Mouse (Mus musculus) erythroblast, embryonic 14.5 days (primary cell): ENCODE measurements around the gene Zswim7. TPM values are rescaled to one million over a fixed set of nuclear protein-coding genes. Genes with fewer than 3 reads are reported as not detected.

Source experiments
- H3K27me3 ChIP-seq: 2 replicates; pipeline ENCODE4 v1.6.1; 2012; ENCODE audit warnings: inconsistent platforms; ENCODE audit not compliant: control insufficient read depth
- H3K36me3 ChIP-seq: 2 replicates; pipeline ENCODE4 v1.6.1; 2012; ENCODE audit warnings: mild to moderate bottlenecking, inconsistent platforms; ENCODE audit not compliant: control insufficient read depth
- H3K4me1 ChIP-seq: 2 replicates; pipeline ENCODE4 v1.6.1; 2012; ENCODE audit warnings: inconsistent platforms; ENCODE audit not compliant: control insufficient read depth
- H3K4me3 ChIP-seq: replicated peaks from 2 replicates; pipeline ENCODE3; 2012; ENCODE audit warnings: moderate library complexity, mild to moderate bottlenecking, inconsistent platforms
- H3K9me3 ChIP-seq: 2 replicates; pipeline ENCODE4 v1.6.1; 2012; ENCODE audit warnings: low read length, inconsistent platforms, mixed read lengths; ENCODE audit not compliant: control insufficient read depth
- GATA1 ChIP-seq: IDR thresholded peaks from 2 replicates; pipeline ENCODE4 v1.6.1; 2012; ENCODE audit warnings: low read length, inconsistent platforms, mixed read lengths
- TAL1 ChIP-seq: IDR thresholded peaks from 3 replicates; pipeline ENCODE4 v1.6.1; 2012; ENCODE audit warnings: low read length, inconsistent platforms, mixed read lengths
- polyA plus RNA-seq: library from polyadenylated mRNA; stranded (reverse); fragments of >175 nt; gene quantifications from 2 replicates; pipeline ENCODE4 v1.2.3, GENCODE M21; 2012

Zswim7 gene
- polyA plus RNA-seq, 1 experiment = 0.18 TPM

GRCm38 (mm10) chr11:62266466-62267214, 14.5 kb downstream of the Zswim7 start:
- H3K27me3 ChIP-seq = no peaks in the 10 kb centered on the region
- H3K36me3 ChIP-seq = no peaks in the 10 kb centered on the region; the same call in none of the 2 replicates
- no peak for TF ChIP-seq TAL1
- no peak for TF ChIP-seq GATA1
- H3K4me1 ChIP-seq = no peaks in the 10 kb centered on the region
- no peaks in the 10 kb centered on the region for H3K9me3 ChIP-seq
- no peak overlapping the region for H3K4me3 ChIP-seq

DNA sequence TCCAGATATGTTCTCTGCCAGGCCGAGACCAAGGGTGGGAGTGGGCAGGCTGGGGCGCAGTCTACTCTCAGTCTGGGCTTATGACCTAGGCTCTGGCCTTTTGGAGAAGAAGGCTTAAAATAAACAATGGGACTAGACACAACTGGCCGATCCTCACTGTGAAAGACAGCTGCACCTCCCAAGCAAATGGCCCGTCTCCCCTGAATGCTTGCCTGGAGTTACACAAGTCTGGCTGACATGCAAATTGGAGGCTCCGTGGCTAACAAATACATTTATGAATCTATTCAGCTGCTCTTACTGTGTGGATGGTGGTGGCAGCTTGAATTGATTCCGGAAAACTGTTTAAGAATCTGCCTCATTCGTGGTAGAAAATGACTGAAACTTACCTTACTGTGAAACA, 15.5 kb downstream of the Zswim7 start:
- Histone ChIP-seq H3K4me1 (no peaks in the 10 kb centered on the region), H3K4me3 (no peak overlapping the region), H3K27me3 (peaks cover 5% of the 10 kb centered on the region), H3K36me3 (no peaks in the 10 kb centered on the region; the same call in none of the 2 replicates), H3K9me3 (no peaks in the 10 kb centered on the region)
- no peak for TF ChIP-seq GATA1
- TF ChIP-seq TAL1 = no peak

DNA sequence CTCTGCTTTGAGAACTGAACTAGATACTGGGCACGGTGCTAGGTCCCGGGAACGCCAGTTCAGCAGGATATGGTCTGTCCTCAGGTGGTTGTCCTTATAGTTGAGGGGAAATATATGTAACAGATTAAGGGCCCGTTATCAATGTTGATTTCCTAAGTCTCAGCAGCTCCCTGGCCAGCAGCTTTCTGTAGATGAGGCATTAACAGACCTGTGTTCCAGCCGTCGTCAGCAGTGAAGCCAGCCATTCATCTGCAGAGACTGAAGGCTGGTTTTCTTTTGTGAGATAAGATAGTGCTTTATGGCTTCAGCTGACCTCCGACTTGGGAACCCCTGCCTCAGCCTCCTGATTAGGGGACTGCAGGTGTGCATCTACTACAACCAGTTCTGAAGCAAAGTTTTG, 17.2 kb downstream of the Zswim7 start:
- H3K4me1 ChIP-seq = no peaks in the 10 kb centered on the region
- H3K9me3 ChIP-seq = no peaks in the 10 kb centered on the region
- H3K36me3 ChIP-seq = no peaks in the 10 kb centered on the region; the same call in none of the 2 replicates
- peaks cover 12% of the 10 kb centered on the region for H3K27me3 ChIP-seq
- H3K4me3 ChIP-seq = no peak overlapping the region
- no peak for TF ChIP-seq TAL1
- no peak for TF ChIP-seq GATA1

DNA sequence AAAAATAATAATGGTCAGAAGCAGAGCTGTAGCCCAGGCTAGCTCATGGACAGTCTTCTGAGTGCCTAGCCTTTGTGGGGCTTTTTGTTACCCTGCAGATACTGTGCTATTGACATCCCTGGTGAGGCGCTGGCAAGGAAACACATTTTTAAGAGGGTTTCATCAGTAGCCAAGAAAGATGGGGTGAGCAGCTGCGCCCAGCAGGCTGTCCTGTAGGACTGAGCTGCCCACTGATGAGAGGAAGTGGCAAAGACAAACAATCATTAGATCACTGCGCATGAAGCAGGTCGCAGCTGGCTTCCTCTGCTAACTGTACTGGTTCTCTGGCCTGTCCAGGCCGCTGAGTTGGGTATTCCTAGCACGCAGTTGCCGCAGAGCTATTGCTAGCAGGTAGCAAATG, 17.6 kb downstream of the Zswim7 start:
- H3K4me3 ChIP-seq = no peak overlapping the region
- H3K27me3 ChIP-seq = peaks cover 12% of the 10 kb centered on the region
- TF ChIP-seq TAL1 (no peak), GATA1 (no peak)

DNA sequence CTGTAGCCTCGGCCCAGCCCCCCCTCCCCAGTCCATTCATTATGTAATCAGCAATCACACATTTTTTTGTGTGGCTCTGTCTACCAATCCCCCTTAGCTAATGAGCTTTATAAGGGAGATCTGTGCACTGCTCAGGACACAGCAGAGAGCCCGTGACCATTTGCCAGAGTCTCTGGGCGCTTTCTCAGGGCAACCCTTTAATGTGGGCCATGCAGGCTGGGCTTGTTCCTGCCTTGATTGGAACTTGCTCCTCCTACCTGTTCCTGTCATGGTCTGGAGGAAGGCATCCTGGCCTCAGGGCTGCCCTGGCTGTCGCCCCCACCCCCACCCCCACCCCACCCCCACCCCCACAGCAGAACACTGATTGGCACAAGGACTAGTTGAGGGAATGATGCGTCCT, 22.0 kb downstream of the Zswim7 start:
- Histone ChIP-seq H3K27me3 (peaks cover 12% of the 10 kb centered on the region), H3K36me3 (no peaks in the 10 kb centered on the region), H3K4me1 (no peaks in the 10 kb centered on the region)

More for the DNA sequence above, 17.6 kb downstream of the Zswim7 start:
- H3K9me3 ChIP-seq = no peaks in the 10 kb centered on the region
- no peaks in the 10 kb centered on the region for H3K4me1 ChIP-seq
- no peaks in the 10 kb centered on the region; the same call in none of the 2 replicates for H3K36me3 ChIP-seq

DNA sequence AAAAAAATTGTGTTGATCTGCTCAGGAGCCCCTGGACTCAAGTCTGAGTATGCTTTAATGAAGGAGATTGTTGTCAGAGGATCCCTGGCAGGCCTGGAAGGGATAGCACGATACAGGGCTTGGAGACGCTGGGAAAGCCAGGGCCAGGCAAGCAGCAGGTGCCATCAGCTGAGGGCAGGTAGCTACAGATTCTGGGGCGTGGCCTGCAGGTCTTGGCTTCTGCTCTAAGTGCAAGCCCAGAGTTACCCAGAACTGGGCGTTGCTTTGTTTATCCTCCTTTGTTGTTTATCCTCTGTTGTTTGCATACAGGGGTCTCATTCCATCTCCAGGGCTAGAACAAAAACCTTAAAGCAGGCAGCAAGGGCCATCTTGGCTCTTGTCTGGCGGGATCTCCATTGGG, 27.8 kb downstream of the Zswim7 start:
- Histone ChIP-seq H3K4me3 (no peak overlapping the region), H3K27me3 (peaks cover 49% of the 10 kb centered on the region)

More for the DNA sequence above, 22.0 kb downstream of the Zswim7 start:
- H3K4me3 ChIP-seq = no peak overlapping the region
- H3K9me3 ChIP-seq = no peaks in the 10 kb centered on the region
- TF ChIP-seq GATA1 (no peak), TAL1 (no peak)

GRCm38 (mm10) chr11:62251047-62251446, 30.1 kb downstream of the Zswim7 start:
- peaks cover 17% of the 10 kb centered on the region for H3K4me1 ChIP-seq
- TF ChIP-seq TAL1 = no peak
- TF ChIP-seq GATA1 = no peak
- no peak overlapping the region for H3K4me3 ChIP-seq
- H3K9me3 ChIP-seq = peaks cover 4% of the 10 kb centered on the region; the same call in 1 of the 2 replicates
- H3K27me3 ChIP-seq = peaks cover 66% of the 10 kb centered on the region
- H3K36me3 ChIP-seq = no peaks in the 10 kb centered on the region

More for the DNA sequence above, 27.8 kb downstream of the Zswim7 start:
- no peaks in the 10 kb centered on the region for H3K36me3 ChIP-seq
- H3K4me1 ChIP-seq = peaks cover 14% of the 10 kb centered on the region
- no peak for TF ChIP-seq TAL1
- no peak for TF ChIP-seq GATA1
- no peaks in the 10 kb centered on the region; the same call in 1 of the 2 replicates for H3K9me3 ChIP-seq

- H3K4me3 ChIP-seq = peak overlapping the region; percentile 61
- peaks cover 10% of the 10 kb centered on the region for H3K9me3 ChIP-seq
- no peak for TF ChIP-seq GATA1
- no peak for TF ChIP-seq TAL1
- H3K4me1 ChIP-seq = peaks cover 17% of the 10 kb centered on the region
- no peaks in the 10 kb centered on the region for H3K36me3 ChIP-seq
- peaks cover 70% of the 10 kb centered on the region for H3K27me3 ChIP-seq
Observed at GRCm38 (mm10) chr11:62249266-62250037, 31.7 kb downstream of the Zswim7 start.

GRCm38 (mm10) chr11:62248401-62249244, 32.6 kb downstream of the Zswim7 start, which contains the start of gene Adora2b:
Gene Adora2b (plus strand): TSS chr11:62248984.
- Histone ChIP-seq H3K27me3 (peaks cover 70% of the 10 kb centered on the region), H3K4me1 (peaks cover 17% of the 10 kb centered on the region), H3K4me3 (peak within 1 kb of the TSS; percentile 61), H3K36me3 (no peaks in the 10 kb centered on the region), H3K9me3 (peaks cover 10% of the 10 kb centered on the region)
- TF ChIP-seq TAL1 (no peak), GATA1 (no peak)
